Mouse (Mus musculus) ES-E14 (cell line): ENCODE data around the gene Il17ra. TPM values are rescaled to one million over a fixed set of nuclear protein-coding genes. Genes with fewer than 3 reads are reported as not detected.

Source experiments
- DNase-seq: peaks from one replicate; pipeline ENCODE4 v3.0.0-alpha.2; 2013; ENCODE audit warnings: low read depth, low spot score
- H3K27ac ChIP-seq: 2 replicates; pipeline ENCODE4 v1.5.1; 2012; ENCODE audit warnings: low read depth, mild to moderate bottlenecking, low read length, moderate library complexity, mixed read lengths; ENCODE audit not compliant: poor library complexity, insufficient read depth, severe bottlenecking
- H3K36me3 ChIP-seq: 2 replicates; pipeline ENCODE4 v1.6.1; 2012; ENCODE audit warnings: mild to moderate bottlenecking, low read length, moderate library complexity, mixed read lengths; ENCODE audit not compliant: control insufficient read depth, poor library complexity, insufficient read depth, severe bottlenecking
- H3K4me1 ChIP-seq, 2 experiments: fragments of 150-350 bp in 1 of 2; sonication (generic) in 1 of 2; 2 replicates each; pipeline ENCODE4 v1.6.1; 2012; ENCODE audit warnings: low read length in 2 of 2, mild to moderate bottlenecking in 1 of 2, mixed read lengths in 1 of 2; ENCODE audit not compliant: control insufficient read depth in 2 of 2, insufficient read depth in 2 of 2, poor library complexity in 1 of 2
- H3K4me3 ChIP-seq, 2 experiments: fragments of 150-350 bp in 1 of 2; sonication (generic) in 1 of 2; 2 replicates each; pipeline ENCODE4 v1.5.1; 2012; ENCODE audit warnings: low read length in 2 of 2, low read depth in 1 of 2, mild to moderate bottlenecking in 1 of 2, mixed read lengths in 1 of 2; ENCODE audit not compliant: insufficient read depth in 1 of 2, poor library complexity in 1 of 2, severe bottlenecking in 1 of 2
- H3K9ac ChIP-seq: 2 replicates; pipeline ENCODE4 v1.6.1; 2012; ENCODE audit warnings: low read depth, mild to moderate bottlenecking, low read length, mixed read lengths; ENCODE audit not compliant: poor library complexity, insufficient read depth, severe bottlenecking
- H3K9me3 ChIP-seq: fragments of 150-350 bp; sonication (generic); 2 replicates; pipeline ENCODE4 v1.6.1; 2012; ENCODE audit warnings: low read depth, mild to moderate bottlenecking, low read length; ENCODE audit not compliant: control insufficient read depth, insufficient read depth
- CHD2 ChIP-seq: IDR thresholded peaks from 2 replicates; pipeline ENCODE4 v1.6.1; 2014; ENCODE audit warnings: mild to moderate bottlenecking, low read depth, low read length, inconsistent platforms
- HCFC1 ChIP-seq: IDR thresholded peaks from 2 replicates; pipeline ENCODE4 v1.6.1; 2012; ENCODE audit warnings: low read length, inconsistent platforms, borderline replicate concordance; ENCODE audit not compliant: insufficient read depth
- MAFK ChIP-seq: IDR thresholded peaks from 2 replicates; pipeline ENCODE4 v1.6.1; 2014; ENCODE audit warnings: mild to moderate bottlenecking, low read depth, low read length, inconsistent platforms; ENCODE audit not compliant: insufficient read depth
- ZC3H11A ChIP-seq: IDR thresholded peaks from 2 replicates; pipeline ENCODE4 v1.6.1; 2012; ENCODE audit warnings: low read depth, mild to moderate bottlenecking, inconsistent platforms, low read length, borderline replicate concordance
- ZNF384 ChIP-seq: IDR thresholded peaks from 2 replicates; pipeline ENCODE4 v1.6.1; 2012; ENCODE audit warnings: low read depth, low read length, inconsistent platforms
- in situ Hi-C, 2 experiments: fragments of 600-800 bp; cut with MboI; formaldehyde crosslinking; loops; one replicate each; pipeline ENCODE4 v1.15.1; 2025; ENCODE audit warnings: low sequenced_read_pairs in 2 of 2, inconsistent platforms in 1 of 2; ENCODE audit not compliant: unreplicated experiment in 2 of 2
- total RNA-seq: library from RNA; depleted of rRNA; stranded (reverse); fragments of 300-350 nt; gene quantifications from 2 replicates; pipeline ENCODE4 v1.2.3, GENCODE M21; 2012

Gene Il17ra
- total RNA-seq, 1 experiment = 7.0 TPM

GRCm38 (mm10) chr6:120473427-120473826 is 10.4 kb downstream of the Il17ra start:
- H3K9me3 ChIP-seq = no peaks in the 10 kb centered on the region
- H3K4me3 ChIP-seq = no peak overlapping the region
- DNase-seq = no peak
- H3K4me1 ChIP-seq = peaks cover 2 to 3% of the 10 kb centered on the region in 2 experiments; a peak in 2 of 4 replicates
- no peak overlapping the region for H3K27ac ChIP-seq
- in situ Hi-C loops = no loop called here
- H3K36me3 ChIP-seq = no peaks in the 10 kb centered on the region
- TF ChIP-seq CHD2 (no peak), ZNF384 (no peak), HCFC1 (no peak), ZC3H11A (no peak), MAFK (no peak)
- H3K9ac ChIP-seq = no peak overlapping the region

- Histone ChIP-seq H3K9me3 (no peaks in the 10 kb centered on the region), H3K27ac (no peak overlapping the region), H3K4me3 (no peak overlapping the region), H3K36me3 (no peaks in the 10 kb centered on the region; the same call in 1 of the 2 replicates), H3K4me1 (peaks cover 2 to 3% of the 10 kb centered on the region in 2 experiments; a peak in 2 of 4 replicates), H3K9ac (no peak overlapping the region)
- no peak for DNase-seq
- TF ChIP-seq MAFK (no peak), HCFC1 (no peak)
- in situ Hi-C loops = no loop called here
These were observed 12.2 kb downstream of the Il17ra start for GRCm38 (mm10) chr6:120475288-120475687.

GRCm38 (mm10) chr6:120479302-120479701 is 16.3 kb downstream of the Il17ra start:
- DNase-seq = no peak
- H3K27ac ChIP-seq = no peak overlapping the region
- no peak overlapping the region for H3K4me3 ChIP-seq
- no peak for TF ChIP-seq ZNF384
- no peak for TF ChIP-seq HCFC1
- no peak for TF ChIP-seq ZC3H11A
- TF ChIP-seq CHD2 = no peak
- TF ChIP-seq MAFK = no peak
- H3K36me3 ChIP-seq = no peaks in the 10 kb centered on the region; the same call in 1 of the 2 replicates
- H3K9me3 ChIP-seq = no peaks in the 10 kb centered on the region
- no peak overlapping the region for H3K9ac ChIP-seq
- in situ Hi-C loops = no loop called here
- H3K4me1 ChIP-seq = no peaks in the 10 kb centered on the region

- no peak overlapping the region for H3K4me3 ChIP-seq
- in situ Hi-C loops = no loop called here
- no peaks in the 10 kb centered on the region for H3K4me1 ChIP-seq
These were observed 17.3 kb downstream of the Il17ra start for GRCm38 (mm10) chr6:120480361-120480760.

GRCm38 (mm10) chr6:120481538-120481937 is 18.5 kb downstream of the Il17ra start:
- Histone ChIP-seq H3K9ac (no peak overlapping the region), H3K4me1 (no peaks in the 10 kb centered on the region), H3K27ac (no peak overlapping the region), H3K9me3 (no peaks in the 10 kb centered on the region), H3K36me3 (no peaks in the 10 kb centered on the region; the same call in 1 of the 2 replicates), H3K4me3 (no peak overlapping the region)
- TF ChIP-seq ZNF384 (no peak), CHD2 (no peak), MAFK (no peak), HCFC1 (no peak), ZC3H11A (no peak)
- no peak for DNase-seq
- in situ Hi-C loops = no loop called here

More at GRCm38 (mm10) chr6:120480361-120480760, 17.3 kb downstream of the Il17ra start:
- no peaks in the 10 kb centered on the region for H3K9me3 ChIP-seq
- no peak overlapping the region for H3K9ac ChIP-seq
- no peak for DNase-seq
- TF ChIP-seq ZC3H11A = no peak
- TF ChIP-seq CHD2 = no peak
- no peak for TF ChIP-seq MAFK
- TF ChIP-seq HCFC1 = no peak
- no peak for TF ChIP-seq ZNF384
- no peaks in the 10 kb centered on the region; the same call in 1 of the 2 replicates for H3K36me3 ChIP-seq
- H3K27ac ChIP-seq = no peak overlapping the region
